Mouse (Mus musculus): Measurements from ENCODE around the gene Mug1. TPM values are rescaled to one million over a fixed set of nuclear protein-coding genes. Genes with fewer than 3 reads are reported as not detected.
"Not testable (repeated sequence)": the region's sequence is repeated elsewhere in the genome, so short reads cannot be mapped to it uniquely, and the experiment has no call there.

Mug1 gene
- not detected for total RNA-seq (2021)
- long read RNA-seq, experiment 1, result 0 reads
- long read RNA-seq, experiment 2, result 0 reads

DNA sequence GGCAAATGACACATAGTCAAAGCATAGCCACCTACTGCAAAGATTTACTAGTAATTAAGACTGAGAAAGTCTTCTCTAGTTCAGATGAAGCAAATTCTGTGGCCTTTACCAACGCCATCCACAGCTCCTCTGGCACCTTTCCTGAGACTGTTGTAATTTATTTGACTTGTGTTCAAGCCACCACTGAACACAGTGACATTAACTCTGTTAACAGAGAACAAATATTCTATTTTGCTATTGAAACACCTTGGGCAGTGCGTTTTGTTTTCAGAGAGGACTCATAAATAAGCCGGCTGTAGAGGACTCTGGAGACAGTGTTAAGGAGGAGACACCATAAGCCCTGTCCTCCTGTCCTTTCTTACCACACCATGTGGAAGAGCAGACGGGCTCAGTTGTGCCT lies at the start of gene Mug1:
TSS of gene Mug1 (plus strand) at position 271 of the 400 bp plus-strand sequence.
- intact Hi-C loops (cut with DNase I); DNase-seq: not testable (repeated sequence)

- intact Hi-C loops (cut with DNase I), result no loop called here
- DNase-seq, result no peak
These were observed 10.3 kb upstream of the Mug1 start for GRCm38 (mm10) chr6:121828034-121828433.

DNA sequence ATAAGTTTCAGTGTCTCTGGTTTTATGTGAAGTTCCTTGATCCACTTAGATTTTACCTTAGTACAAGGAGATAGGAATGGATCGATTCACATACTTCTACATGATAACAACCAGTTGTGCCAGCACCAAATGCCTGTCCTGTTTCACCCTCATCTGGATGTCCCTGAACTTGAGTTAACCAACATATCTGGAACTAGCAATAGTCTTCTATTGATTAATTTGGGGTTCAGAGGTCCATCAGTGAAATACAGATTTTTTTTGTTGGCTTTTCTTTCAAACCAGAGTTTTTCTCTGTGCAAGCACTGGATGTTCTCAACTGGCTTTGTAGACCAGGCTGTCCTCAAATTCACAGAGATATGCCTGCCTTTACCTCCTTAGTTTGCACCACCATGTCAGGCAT lies 2.0 kb upstream of the Mug1 start:
- intact Hi-C loops (cut with DNase I), result no loop called here
- no peak for DNase-seq

DNA sequence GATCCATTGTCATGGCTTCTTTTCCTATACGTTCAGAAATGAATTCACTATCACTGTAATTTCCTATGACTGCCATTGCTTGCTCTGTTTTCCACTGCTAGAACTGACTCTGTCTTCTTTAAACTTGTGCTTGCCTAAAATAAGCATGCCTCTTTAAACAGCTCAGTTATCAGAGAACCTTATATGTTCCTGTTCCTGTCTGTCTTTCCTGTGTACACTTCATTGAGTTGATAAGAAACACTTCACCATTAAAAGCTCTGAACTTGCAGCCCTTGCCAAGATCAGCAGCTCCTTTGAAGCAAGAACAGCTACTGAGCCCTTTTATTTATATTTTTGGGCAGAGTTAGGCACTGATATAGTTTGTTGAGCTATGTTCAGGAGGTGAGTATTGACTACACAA lies 10.0 kb downstream of the Mug1 start:
- DNase-seq, result no peak

More for the DNA sequence above, 10.0 kb downstream of the Mug1 start:
- intact Hi-C loops (cut with DNase I), result no loop called here

Other genes starting within 250 kb of the Mug1 start
- 1 to 10 TPM; 1.4 to 2.0 TPM for gene A2m, start 203.2 kb upstream of the Mug1 start, total RNA-seq (2021)
- not detected for gene Gm7298, start 105.6 kb upstream of the Mug1 start, total RNA-seq (2021)
- not detected for gene Mug2, start 168.2 kb downstream of the Mug1 start, total RNA-seq (2021)

All from heart, postnatal 14 days (tissue).